In genomic region chr3:51965008-51965407, GRCm38 (mm10) we compare ENCODE assay signal across 9 mouse cellular contexts.
DNase-seq lines count a peak whose midpoint lies in the region; ATAC-seq lines count a peak whose summit lies in the region.
"Had no signal": no experiment of that assay in that cellular context is flagged by ENCODE, and none has a peak within 500 bp of the region (broad histone marks: within the 10 kb centered on the region; RNA-seq: fewer than 3 reads in every experiment).

No protein-coding gene starts in this region.

- H3K4me2 ChIP-seq in forebrain, embryonic 13.5 days: no peak overlapping the region
- no peak overlapping the region for H3K4me2 ChIP-seq in intestine, embryonic 16.5 days (ENCODE audit: low read depth, low read length)
- H3K4me2 ChIP-seq in neural tube, embryonic 14.5 days (ENCODE audit: low read depth, low read length): no peak overlapping the region

- peaks cover 33% of the 10 kb centered on the region for H3K4me1 ChIP-seq in heart, embryonic 10.5 days
- peaks cover 34% of the 10 kb centered on the region for H3K4me1 ChIP-seq in forebrain, embryonic 13.5 days
- H3K4me1 ChIP-seq in intestine, embryonic 16.5 days (ENCODE audit: control insufficient read depth, insufficient read depth, low read length): peaks cover 27% of the 10 kb centered on the region
- H3K4me1 ChIP-seq in neural tube, embryonic 14.5 days (ENCODE audit: control insufficient read depth, insufficient read depth, low read length): peaks cover 25% of the 10 kb centered on the region; the same call in 1 of the 2 replicates

- H3K36me3 ChIP-seq in heart, embryonic 10.5 days: no peaks in the 10 kb centered on the region
- no peaks in the 10 kb centered on the region for H3K36me3 ChIP-seq in forebrain, embryonic 13.5 days (ENCODE audit: poor library complexity, severe bottlenecking)
- H3K36me3 ChIP-seq in intestine, embryonic 16.5 days (ENCODE audit: control insufficient read depth, insufficient read depth, low read length): no peaks in the 10 kb centered on the region
- H3K36me3 ChIP-seq in neural tube, embryonic 14.5 days (ENCODE audit: control insufficient read depth, insufficient read depth, low read length): no peaks in the 10 kb centered on the region

- intact Hi-C loops in left cerebral cortex, postnatal 4 days (cut with DNase I): no loop called here

- DNase-seq in heart, embryonic 10.5 days (ENCODE audit: low spot score): no peak
- DNase-seq in heart, adult 8-10 months (ENCODE audit: low spot score): no peak
- DNase-seq in right cerebral cortex, postnatal 4 days: no peak
- no peak for DNase-seq in cerebellum, adult 8-10 months
- no peak for DNase-seq in left cerebral cortex, postnatal 4 days

- no peaks in the 10 kb centered on the region for H3K27me3 ChIP-seq in heart, embryonic 10.5 days (ENCODE audit: insufficient read depth, poor library complexity, severe bottlenecking)
- H3K27me3 ChIP-seq in forebrain, embryonic 13.5 days: no peaks in the 10 kb centered on the region
- no peaks in the 10 kb centered on the region for H3K27me3 ChIP-seq in intestine, embryonic 16.5 days (replicated peaks; ENCODE audit: control insufficient read depth, insufficient read depth, low read length)
- H3K27me3 ChIP-seq in neural tube, embryonic 14.5 days (ENCODE audit: control insufficient read depth, insufficient read depth, low read length): no peaks in the 10 kb centered on the region

- 19% methylated on average over 3 of the region's 3 CpGs for WGBS in heart, embryonic 10.5 days
- 23% methylated on average over 3 of the region's 3 CpGs for WGBS in forebrain, embryonic 13.5 days
- WGBS in intestine, embryonic 16.5 days: 21% methylated on average over 3 of the region's 3 CpGs
- 40% methylated on average over 3 of the region's 3 CpGs for WGBS in neural tube, embryonic 14.5 days

- ATAC-seq in forebrain, embryonic 13.5 days: no peak
- ATAC-seq in intestine, embryonic 16.5 days: peak; percentile 66
- ATAC-seq in neural tube, embryonic 14.5 days (ENCODE audit: low read depth): no peak

- H3K9me3 ChIP-seq in heart, embryonic 10.5 days: no peaks in the 10 kb centered on the region
- no peaks in the 10 kb centered on the region for H3K9me3 ChIP-seq in forebrain, embryonic 13.5 days (replicated peaks)
- H3K9me3 ChIP-seq in intestine, embryonic 16.5 days (ENCODE audit: control insufficient read depth, low read length): no peaks in the 10 kb centered on the region
- no peaks in the 10 kb centered on the region for H3K9me3 ChIP-seq in neural tube, embryonic 14.5 days (ENCODE audit: control insufficient read depth, low read length)

- peak overlapping the region; percentile 41; the same call in 1 of the 2 replicates for H3K9ac ChIP-seq in forebrain, embryonic 13.5 days
- no peak overlapping the region for H3K9ac ChIP-seq in intestine, embryonic 16.5 days (ENCODE audit: low read depth, low read length)
- H3K9ac ChIP-seq in neural tube, embryonic 14.5 days (replicated peaks; ENCODE audit: low read depth, low read length): no peak overlapping the region

- H3K4me3 ChIP-seq in heart, embryonic 10.5 days: no peak overlapping the region
- no peak overlapping the region for H3K4me3 ChIP-seq in forebrain, embryonic 13.5 days
- H3K4me3 ChIP-seq in intestine, embryonic 16.5 days (ENCODE audit: low read length): no peak overlapping the region
- H3K4me3 ChIP-seq in neural tube, embryonic 14.5 days (ENCODE audit: low read depth, low read length): no peak overlapping the region
- H3K4me3 ChIP-seq: erythroblast, embryonic 14.5 days had no signal

- H3K27ac ChIP-seq in heart, embryonic 10.5 days: peak overlapping the region; percentile 59
- peak overlapping the region; percentile 83; the same call in 1 of the 2 replicates for H3K27ac ChIP-seq in forebrain, embryonic 13.5 days
- H3K27ac ChIP-seq in intestine, embryonic 16.5 days (ENCODE audit: low read length): peak overlapping the region; percentile 42; the same call in 1 of the 2 replicates
- peak overlapping the region; percentile 85; the same call in 1 of the 2 replicates for H3K27ac ChIP-seq in neural tube, embryonic 14.5 days (ENCODE audit: low read depth, low read length)
